Mouse (Mus musculus) stomach, embryonic 14.5 days (tissue): ENCODE measurements around the gene Skil. TPM values are rescaled to one million over a fixed set of nuclear protein-coding genes. Genes with fewer than 3 reads are reported as not detected.
"Not testable (repeated sequence)": the region's sequence is repeated elsewhere in the genome, so short reads cannot be mapped to it uniquely, and the experiment has no call there.

Experiments used
- ATAC-seq: fragments of 200-750 bp; cut with Nextera tagmentation; 2 replicates; pipeline ENCODE4 v1.8.0; 2017; ENCODE audit warnings: low read depth, moderate TSS enrichment; ENCODE audit not compliant: insufficient number of reproducible peaks, insufficient read depth, low FRiP score
- H3K27ac ChIP-seq: fragments of 300-500 bp; sonication (generic); 2 replicates; pipeline ENCODE4 v1.5.1; 2014; ENCODE audit warnings: mild to moderate bottlenecking, low read length, moderate library complexity, mixed read lengths
- H3K27me3 ChIP-seq: fragments of 300-500 bp; sonication (generic); 2 replicates; pipeline ENCODE4 v1.6.1; 2014; ENCODE audit warnings: low read length, control low read depth, mixed read lengths; ENCODE audit not compliant: control insufficient read depth, insufficient read depth
- H3K36me3 ChIP-seq: fragments of 300-500 bp; sonication (generic); 2 replicates; pipeline ENCODE4 v1.6.1; 2014; ENCODE audit warnings: mild to moderate bottlenecking, control low read depth, low read length, moderate library complexity, mixed read lengths; ENCODE audit not compliant: control insufficient read depth, insufficient read depth
- H3K4me1 ChIP-seq: fragments of 300-500 bp; sonication (generic); 2 replicates; pipeline ENCODE4 v1.6.1; 2014; ENCODE audit warnings: low read length, control low read depth, mixed read lengths; ENCODE audit not compliant: control insufficient read depth, insufficient read depth
- H3K4me2 ChIP-seq: fragments of 300-500 bp; sonication (generic); replicated peaks from 2 replicates; pipeline ENCODE4 v1.6.1; 2014; ENCODE audit warnings: low read depth, low read length, control low read depth
- H3K4me3 ChIP-seq: fragments of 300-500 bp; sonication (generic); 2 replicates; pipeline ENCODE4 v1.5.1; 2014; ENCODE audit warnings: low read depth, low read length, control low read depth
- H3K9ac ChIP-seq: fragments of 300-500 bp; sonication (generic); replicated peaks from 2 replicates; pipeline ENCODE4 v1.6.1; 2014; ENCODE audit warnings: low read depth, mild to moderate bottlenecking, control low read depth, low read length, moderate library complexity, mixed read lengths
- H3K9me3 ChIP-seq: fragments of 300-500 bp; sonication (generic); 2 replicates; pipeline ENCODE4 v1.6.1; 2016; ENCODE audit warnings: low read depth, low read length, control low read depth; ENCODE audit not compliant: control insufficient read depth
- WGBS: fragments of 180-500 bp; shearing (Covaris S2); extraction: QIAGEN DNeasy Blood & Tissue Kit; methylation state at CpG from one replicate; pipeline ENCODE4 v1.1.7; 2014; 5-methylcytosine and 5-hydroxymethylcytosine counted together
- polyA plus RNA-seq: library from polyadenylated mRNA; unstranded; fragments of >200 nt; fragmentation: Nextera tagmentation; extraction: Ambion mirVana; gene quantifications from 2 replicates; pipeline ENCODE4 v1.2.1, GENCODE M21; 2014

The Skil gene
- polyA plus RNA-seq, 1 experiment from 2014 or later = 27.6 TPM

DNA sequence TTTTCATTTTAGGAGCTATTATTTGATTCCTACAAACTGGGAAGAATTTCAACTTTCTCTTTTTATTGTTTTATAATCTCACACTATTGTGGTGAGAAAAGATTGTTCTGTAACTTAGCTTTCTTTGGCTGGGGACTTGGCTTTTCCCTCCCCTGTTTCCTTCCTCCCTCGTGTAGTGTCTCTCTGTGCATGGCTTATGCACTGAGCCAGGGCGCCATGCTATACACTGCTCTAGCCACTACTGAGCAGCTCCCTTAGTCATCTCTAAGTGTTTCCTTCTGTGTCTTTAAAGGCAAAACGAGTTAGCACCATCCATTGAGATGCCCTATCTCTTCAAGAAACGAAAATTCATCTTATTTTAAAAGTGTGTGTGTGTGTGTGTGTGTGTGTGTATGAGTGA lies 31.4 kb downstream of the Skil start:
- Histone ChIP-seq H3K9ac (no peak overlapping the region), H3K27me3 (no peaks in the 10 kb centered on the region), H3K4me2 (no peak overlapping the region), H3K36me3 (no peaks in the 10 kb centered on the region; the same call in 1 of the 2 replicates), H3K27ac (no peak overlapping the region), H3K4me3 (no peak overlapping the region), H3K4me1 (no peaks in the 10 kb centered on the region), H3K9me3 (no peaks in the 10 kb centered on the region)
- WGBS = 68% methylated on average over 4 of the region's 4 CpGs
- ATAC-seq = no peak

DNA sequence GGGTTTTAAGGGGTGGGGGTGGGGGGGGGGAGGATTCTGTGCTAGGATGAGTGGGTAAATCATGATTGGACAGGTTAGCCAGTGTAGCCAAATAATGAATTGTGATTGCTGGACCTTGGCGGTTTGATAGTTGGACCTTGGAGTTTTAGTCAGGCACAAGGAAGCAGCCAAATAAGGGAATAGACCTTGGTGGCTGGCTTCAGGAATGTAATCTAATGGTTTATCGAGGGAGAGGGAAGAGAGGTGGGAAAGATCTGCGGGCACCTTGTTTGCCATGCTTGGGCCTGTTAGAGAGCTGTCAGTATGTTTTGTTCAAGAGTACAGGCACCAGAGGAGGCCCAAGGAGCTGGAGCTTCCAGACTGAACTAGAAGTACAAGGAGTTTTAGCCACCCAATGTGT lies 32.0 kb downstream of the Skil start:
- Histone ChIP-seq H3K4me2 (no peak overlapping the region), H3K4me1 (no peaks in the 10 kb centered on the region), H3K36me3 (no peaks in the 10 kb centered on the region), H3K9me3 (no peaks in the 10 kb centered on the region), H3K27ac (no peak overlapping the region), H3K9ac (no peak overlapping the region), H3K4me3 (no peak overlapping the region), H3K27me3 (no peaks in the 10 kb centered on the region)
- WGBS = 59% methylated on average over 3 of the region's 3 CpGs
- no peak for ATAC-seq

DNA sequence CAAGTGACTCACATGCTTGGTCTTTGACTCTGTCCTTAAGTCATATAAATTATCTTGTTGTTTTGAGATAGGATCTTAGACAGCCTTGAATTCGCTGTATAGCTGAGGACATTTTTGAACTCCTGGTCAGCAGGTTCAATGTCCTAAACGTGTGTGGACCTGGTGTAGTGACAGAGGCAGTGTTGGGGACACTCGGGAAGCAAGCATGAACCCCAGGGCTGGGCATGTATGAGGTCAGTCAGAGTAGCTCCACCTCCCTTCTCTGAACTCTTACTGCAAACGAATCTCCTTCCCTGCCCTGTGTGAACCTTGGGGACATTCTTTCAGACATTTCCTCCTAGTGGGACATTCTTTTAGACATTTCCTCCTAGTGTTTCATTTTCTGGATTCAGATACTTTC lies 34.9 kb downstream of the Skil start:
- Histone ChIP-seq H3K4me1 (peaks cover 5% of the 10 kb centered on the region; the same call in 1 of the 2 replicates), H3K9me3 (no peaks in the 10 kb centered on the region), H3K4me3 (no peak overlapping the region), H3K4me2 (no peak overlapping the region), H3K27ac (no peak overlapping the region), H3K36me3 (no peaks in the 10 kb centered on the region), H3K27me3 (no peaks in the 10 kb centered on the region), H3K9ac (no peak overlapping the region)
- 30% methylated on average over 4 of the region's 4 CpGs for WGBS
- ATAC-seq = no peak

DNA sequence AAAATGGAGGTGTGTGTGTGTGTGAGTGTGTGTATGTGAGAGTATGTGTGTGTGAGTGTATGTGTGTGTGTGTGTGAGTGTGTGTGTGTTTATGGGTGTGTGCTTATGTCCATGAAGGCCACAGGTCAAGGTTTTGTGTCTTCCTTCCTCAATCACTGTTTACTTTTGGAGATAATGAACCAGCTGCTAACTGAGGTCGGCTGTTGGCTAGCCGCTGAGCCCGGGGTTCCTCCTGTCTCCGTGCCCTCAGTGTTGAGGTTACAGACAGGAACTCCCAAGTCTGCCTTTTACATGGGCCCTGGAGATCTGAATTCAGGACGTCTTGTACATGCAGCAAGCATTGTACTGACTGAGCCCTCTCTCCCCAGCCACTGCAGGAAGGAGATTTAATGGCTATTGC lies 38.8 kb downstream of the Skil start:
- no peak for ATAC-seq

DNA sequence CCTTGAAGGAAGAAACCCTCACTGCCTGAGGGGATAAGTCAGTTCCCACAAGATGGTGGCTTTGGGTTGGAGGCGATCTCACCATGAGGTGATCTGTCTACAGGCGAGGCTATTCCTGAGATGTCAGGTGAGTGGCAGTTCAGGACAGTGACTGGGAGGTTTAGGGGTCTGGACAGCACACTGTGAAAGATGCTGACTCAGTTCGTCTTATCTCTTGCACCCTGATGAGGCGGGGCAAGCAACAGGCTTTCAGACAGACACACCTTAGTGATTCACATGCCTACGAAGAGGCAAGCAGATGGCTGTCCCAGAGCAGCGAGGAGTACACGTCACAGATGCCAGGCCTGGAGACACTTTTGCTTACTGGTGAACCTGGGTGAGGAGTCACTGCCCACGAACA lies 39.4 kb downstream of the Skil start:
- no peak overlapping the region; the same call in 1 of the 2 replicates for H3K27ac ChIP-seq
- H3K4me2 ChIP-seq = no peak overlapping the region

More for the DNA sequence above, 38.8 kb downstream of the Skil start:
- peaks cover 5% of the 10 kb centered on the region; the same call in 1 of the 2 replicates for H3K4me1 ChIP-seq
- no peaks in the 10 kb centered on the region for H3K9me3 ChIP-seq
- H3K4me2 ChIP-seq = no peak overlapping the region
- H3K9ac ChIP-seq = no peak overlapping the region
- H3K4me3 ChIP-seq = no peak overlapping the region
- H3K27me3 ChIP-seq = no peaks in the 10 kb centered on the region
- H3K27ac ChIP-seq = no peak overlapping the region; the same call in 1 of the 2 replicates
- no peaks in the 10 kb centered on the region for H3K36me3 ChIP-seq
- WGBS = 3% methylated on average over 5 of the region's 5 CpGs

DNA sequence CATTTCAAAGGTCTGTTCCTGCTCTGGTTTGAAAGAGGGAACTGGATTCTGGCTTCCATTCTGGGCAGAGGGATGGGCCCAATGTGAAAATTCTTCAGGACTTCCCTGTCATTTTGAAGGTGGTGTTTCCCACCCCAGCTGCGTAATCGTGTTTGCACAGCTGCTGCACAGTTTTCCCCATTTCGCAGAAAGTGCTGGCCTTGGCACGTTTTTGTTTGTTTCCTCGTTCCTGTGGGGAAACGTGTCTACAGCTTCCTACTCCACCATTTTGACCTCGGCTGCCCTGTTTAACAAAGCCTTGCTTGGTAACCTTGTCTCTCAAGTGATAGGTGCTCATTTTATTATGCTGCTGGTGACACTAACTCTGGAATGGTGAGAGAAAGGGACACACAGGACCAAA lies 39.8 kb downstream of the Skil start:
- peaks cover 5% of the 10 kb centered on the region; the same call in 1 of the 2 replicates for H3K4me1 ChIP-seq
- no peaks in the 10 kb centered on the region for H3K27me3 ChIP-seq
- H3K4me3 ChIP-seq = no peak overlapping the region
- no peaks in the 10 kb centered on the region for H3K36me3 ChIP-seq
- H3K4me2 ChIP-seq = no peak overlapping the region
- WGBS = 49% methylated on average over 7 of the region's 7 CpGs
- no peak overlapping the region for H3K9ac ChIP-seq
- H3K27ac ChIP-seq = no peak overlapping the region; the same call in 1 of the 2 replicates
- H3K9me3 ChIP-seq = no peaks in the 10 kb centered on the region
- ATAC-seq = no peak

More for the DNA sequence above, 39.4 kb downstream of the Skil start:
- ATAC-seq = peak; percentile 66; the same call in 1 of the 2 replicates
- Histone ChIP-seq H3K27me3 (no peaks in the 10 kb centered on the region), H3K9ac (no peak overlapping the region), H3K4me3 (no peak overlapping the region), H3K9me3 (no peaks in the 10 kb centered on the region), H3K4me1 (peaks cover 5% of the 10 kb centered on the region; the same call in 1 of the 2 replicates), H3K36me3 (no peaks in the 10 kb centered on the region)
- 71% methylated on average over 8 of the region's 8 CpGs for WGBS

DNA sequence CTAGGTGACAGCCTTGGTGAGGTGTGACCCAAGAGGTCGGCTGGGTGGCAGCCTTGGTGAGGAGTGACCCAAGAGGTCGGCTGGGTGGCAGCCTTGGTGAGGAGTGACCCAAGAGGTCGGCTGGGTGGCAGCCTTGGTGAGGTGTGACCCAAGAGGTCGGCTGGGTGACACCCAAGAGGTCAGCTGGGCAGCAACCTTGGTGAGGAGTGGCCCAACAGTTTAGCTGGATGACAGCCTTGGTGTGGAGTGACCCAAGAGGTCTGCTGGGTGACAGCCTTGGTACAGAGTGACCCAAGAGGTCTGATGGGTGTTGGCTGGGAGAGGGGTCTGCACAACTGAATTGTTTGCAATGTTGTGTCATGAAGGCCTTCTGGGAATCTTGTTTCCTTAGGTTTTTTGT lies 41.7 kb downstream of the Skil start:
- not testable (repeated sequence) for H3K9ac ChIP-seq, H3K4me1 ChIP-seq, H3K4me2 ChIP-seq, H3K4me3 ChIP-seq, H3K27ac ChIP-seq, H3K9me3 ChIP-seq, ATAC-seq, H3K36me3 ChIP-seq, H3K27me3 ChIP-seq
- 69% methylated on average over 4 of the region's 4 CpGs for WGBS

DNA sequence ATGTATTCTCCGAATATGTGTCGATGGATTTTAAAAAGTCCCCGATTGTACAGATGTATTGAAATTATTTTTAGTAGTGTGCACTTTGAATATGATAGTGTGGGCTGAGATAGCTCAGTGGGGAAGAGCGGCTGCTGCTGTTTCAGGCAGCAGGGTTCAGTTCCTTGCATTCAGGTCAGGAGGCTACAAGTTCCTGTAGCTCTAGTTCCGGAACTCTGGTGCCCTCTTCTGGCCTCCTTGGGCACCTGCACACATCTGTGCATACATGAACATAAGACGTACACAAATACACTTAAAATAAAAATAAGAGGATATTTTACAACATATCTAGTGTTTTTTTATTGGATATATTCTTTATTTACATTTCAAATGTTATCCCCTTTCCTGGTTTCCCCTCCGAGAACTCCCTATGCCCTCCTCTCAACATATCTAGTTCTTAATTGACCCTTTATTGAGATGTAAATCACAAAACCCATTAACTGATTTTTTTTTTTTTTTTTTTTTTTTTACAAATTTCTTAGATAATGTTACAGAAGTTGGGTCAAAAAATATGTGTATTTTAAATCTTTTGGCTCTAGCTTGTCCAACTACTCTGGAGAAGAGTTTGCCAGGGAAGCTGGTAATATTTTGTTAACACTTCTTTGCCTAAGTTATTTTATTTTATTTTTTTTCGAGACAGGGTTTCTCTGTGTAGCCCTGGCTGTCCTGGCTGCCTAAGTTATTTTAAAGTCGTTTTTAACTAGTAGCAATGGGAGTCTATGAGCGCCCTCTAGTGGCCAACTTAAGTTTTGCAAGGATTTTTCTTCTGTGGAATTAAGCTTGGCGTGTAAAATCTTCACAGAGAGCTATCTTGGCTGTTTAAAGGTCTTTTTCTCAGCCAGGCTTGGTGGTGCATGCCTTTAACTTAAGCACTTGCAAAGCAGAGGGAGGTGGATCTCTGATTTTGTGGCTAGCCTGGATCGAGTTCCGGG lies 43.9 kb downstream of the Skil start:
- H3K4me1 ChIP-seq = peaks cover 1% of the 10 kb centered on the region; the same call in 1 of the 2 replicates
- H3K36me3 ChIP-seq = no peaks in the 10 kb centered on the region
- no peak for ATAC-seq
- H3K9ac ChIP-seq = no peak overlapping the region
- H3K27me3 ChIP-seq = no peaks in the 10 kb centered on the region
- 59% methylated on average over 13 of the region's 13 CpGs for WGBS
- no peaks in the 10 kb centered on the region for H3K9me3 ChIP-seq
- no peak overlapping the region for H3K27ac ChIP-seq
- no peak overlapping the region for H3K4me3 ChIP-seq
- H3K4me2 ChIP-seq = no peak overlapping the region
